Mouse (Mus musculus) cerebellum, adult 2 months (tissue): ENCODE data around the gene Slc38a8.

Source experiments
- CTCF ChIP-seq: fragments of 200-500 bp; IDR thresholded peaks from 2 replicates; pipeline ENCODE4 v1.5.1; 2011; ENCODE audit warnings: low read depth, mild to moderate bottlenecking, control low read depth, low read length, moderate library complexity, borderline replicate concordance; ENCODE audit not compliant: insufficient read depth
- POLR2A ChIP-seq: fragments of 200-500 bp; IDR thresholded peaks from 2 replicates; pipeline ENCODE4 v1.6.1; 2011; ENCODE audit warnings: low read length, control low read depth, borderline replicate concordance; ENCODE audit not compliant: insufficient read depth

GRCm38 (mm10) chr8:119515767-119516166 is 14.3 kb upstream of the Slc38a8 start:
- no peak for TF ChIP-seq CTCF
- TF ChIP-seq POLR2A: no peak
